Mouse (Mus musculus) forebrain, postnatal 0 days (tissue): Measurements from ENCODE around the gene Prdx2. TPM values are rescaled to one million over a fixed set of nuclear protein-coding genes. Genes with fewer than 3 reads are reported as not detected.

Source experiments
- ATAC-seq: fragments of 200-750 bp; cut with Nextera tagmentation; 2 replicates; pipeline ENCODE4 v1.8.0; 2017; ENCODE audit warnings: mild to moderate bottlenecking, moderate library complexity
- DNase-seq: peaks from one replicate; pipeline ENCODE4 v3.0.0-alpha.2; 2015
- H3K27ac ChIP-seq: fragments of 300-500 bp; sonication (generic); 2 replicates; pipeline ENCODE4 v1.5.1; 2014; ENCODE audit warnings: low read depth, mild to moderate bottlenecking, antibody characterized with exemption, low read length, moderate library complexity, mixed read lengths
- H3K27me3 ChIP-seq: fragments of 300-500 bp; sonication (generic); 2 replicates; pipeline ENCODE4 v1.6.1; 2014; ENCODE audit warnings: mild to moderate bottlenecking, low read length, mixed read lengths; ENCODE audit not compliant: insufficient read depth
- H3K36me3 ChIP-seq: fragments of 300-500 bp; sonication (generic); 2 replicates; pipeline ENCODE4 v1.6.1; 2014; ENCODE audit warnings: mild to moderate bottlenecking, moderate library complexity; ENCODE audit not compliant: insufficient read depth
- H3K4me1 ChIP-seq: fragments of 300-500 bp; sonication (generic); 2 replicates; pipeline ENCODE4 v1.6.1; 2014; ENCODE audit warnings: antibody characterized with exemption; ENCODE audit not compliant: insufficient read depth
- H3K4me2 ChIP-seq: fragments of 300-500 bp; sonication (generic); 2 replicates; pipeline ENCODE4 v1.6.1; 2014; ENCODE audit warnings: low read depth, mild to moderate bottlenecking, moderate library complexity
- H3K4me3 ChIP-seq: fragments of 300-500 bp; sonication (generic); 2 replicates; pipeline ENCODE4 v1.5.1; 2014; ENCODE audit warnings: low read depth, low read length, mixed read lengths
- H3K9ac ChIP-seq: fragments of 300-500 bp; sonication (generic); 2 replicates; pipeline ENCODE4 v1.6.1; 2014; ENCODE audit warnings: mild to moderate bottlenecking
- H3K9me3 ChIP-seq: fragments of 300-500 bp; sonication (generic); 2 replicates; pipeline ENCODE4 v1.6.1; 2016; ENCODE audit warnings: low read length
- CTCF ChIP-seq: sonication (generic); IDR thresholded peaks from 2 replicates; pipeline ENCODE4 v1.5.1; 2016; ENCODE audit warnings: antibody characterized with exemption, control low read depth, low read depth
- WGBS: fragments of 180-500 bp; shearing (Covaris S2); extraction: QIAGEN DNeasy Blood & Tissue Kit; methylation state at CpG from one replicate; pipeline ENCODE4 v1.1.7; 2014; 5-methylcytosine and 5-hydroxymethylcytosine counted together
- polyA plus RNA-seq: library from polyadenylated mRNA; unstranded; fragments of >200 nt; fragmentation: Nextera tagmentation; extraction: Ambion mirVana; gene quantifications from 2 replicates; pipeline ENCODE4 v1.2.1, GENCODE M21; 2015
- total RNA-seq: library from RNA; depleted of rRNA; stranded (reverse); fragments of >200 nt; gene quantifications from 2 replicates; pipeline ENCODE4 v1.2.3, GENCODE M21; 2014

Gene Prdx2
- total and polyA plus RNA-seq, 2 experiments from 2014 or later: 814 to 974 TPM

DNA sequence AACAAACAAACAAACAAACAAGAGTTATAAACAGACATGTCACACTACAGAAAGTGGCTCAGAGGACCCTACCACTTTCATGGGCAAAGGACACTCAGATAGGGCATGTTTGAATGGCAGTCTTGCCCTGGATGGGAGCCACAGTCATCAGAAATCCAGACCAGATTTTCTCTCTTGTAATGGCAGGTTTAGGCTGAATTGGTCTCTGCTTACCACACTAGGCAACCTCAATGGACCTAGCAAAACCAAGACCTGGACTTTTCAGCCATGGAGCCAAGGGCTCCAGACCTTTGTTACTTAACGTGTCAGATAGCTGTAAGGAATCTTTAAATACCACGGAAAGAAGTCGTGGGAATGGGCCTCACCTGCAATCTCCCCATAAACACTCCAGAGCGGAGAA lies 25.7 kb upstream of the Prdx2 start:
- Histone ChIP-seq H3K9me3 (no peaks in the 10 kb centered on the region), H3K27me3 (peaks cover 5% of the 10 kb centered on the region; the same call in 1 of the 2 replicates), H3K4me3 (no peak overlapping the region; the same call in 1 of the 2 replicates), H3K4me2 (no peak overlapping the region), H3K27ac (no peak overlapping the region), H3K4me1 (0 out of 2 replicates have a peak, but pooled peaks cover 9% of the 10 kb centered on the region), H3K9ac (0 out of 2 replicates have a peak overlapping the region, but pooled peaks have one; percentile 40), H3K36me3 (no peaks in the 10 kb centered on the region)
- WGBS: 16% methylated on average over 4 of the region's 4 CpGs
- no peak for TF ChIP-seq CTCF
- DNase-seq: no peak
- no peak for ATAC-seq

DNA sequence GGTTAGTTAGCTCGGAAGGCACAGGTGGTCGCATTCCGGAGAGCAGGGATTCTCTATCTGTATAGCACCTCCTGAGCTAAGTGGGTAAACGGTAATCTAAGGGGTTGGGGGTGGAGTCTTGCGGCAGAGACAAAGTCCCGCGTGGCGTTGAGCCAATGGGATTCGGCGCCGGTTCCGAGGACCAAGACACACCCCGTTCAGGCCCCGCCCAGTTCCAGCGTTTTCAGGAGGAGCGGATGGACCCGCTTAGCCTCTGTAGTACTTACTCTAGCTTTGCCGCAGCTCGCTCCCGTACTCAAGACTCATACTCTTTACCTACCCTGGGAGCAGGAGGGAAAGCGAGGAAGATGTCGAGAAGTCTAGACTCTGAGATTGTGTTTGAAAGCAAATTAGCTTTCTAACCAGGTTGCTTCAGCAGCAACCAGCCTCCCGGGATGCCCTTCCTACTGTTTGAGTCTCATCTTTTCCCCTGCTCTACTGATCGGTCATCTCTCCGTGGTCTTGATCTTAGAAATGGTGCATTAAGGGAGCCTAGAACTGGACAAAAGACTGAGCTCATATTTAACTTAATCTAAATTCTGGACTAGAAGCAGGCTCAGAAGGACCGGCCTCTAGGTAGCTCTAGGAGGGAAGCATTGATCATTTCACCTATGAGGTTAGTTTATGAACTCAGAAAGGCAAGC lies 24.8 kb upstream of the Prdx2 start:
- H3K9ac ChIP-seq: peak overlapping the region; percentile 80
- peaks cover 5% of the 10 kb centered on the region; the same call in 1 of the 2 replicates for H3K27me3 ChIP-seq
- no peaks in the 10 kb centered on the region for H3K36me3 ChIP-seq
- H3K4me1 ChIP-seq: 0 out of 2 replicates have a peak, but pooled peaks cover 9% of the 10 kb centered on the region
- no peak overlapping the region for H3K27ac ChIP-seq
- peak overlapping the region; percentile 77 for H3K4me3 ChIP-seq
- H3K4me2 ChIP-seq: peak overlapping the region; percentile 69
- no peaks in the 10 kb centered on the region for H3K9me3 ChIP-seq
- ATAC-seq (peak; percentile 17), DNase-seq (peak; percentile 76)
- no peak for TF ChIP-seq CTCF
- 3% methylated on average over 26 of the region's 26 CpGs for WGBS

DNA sequence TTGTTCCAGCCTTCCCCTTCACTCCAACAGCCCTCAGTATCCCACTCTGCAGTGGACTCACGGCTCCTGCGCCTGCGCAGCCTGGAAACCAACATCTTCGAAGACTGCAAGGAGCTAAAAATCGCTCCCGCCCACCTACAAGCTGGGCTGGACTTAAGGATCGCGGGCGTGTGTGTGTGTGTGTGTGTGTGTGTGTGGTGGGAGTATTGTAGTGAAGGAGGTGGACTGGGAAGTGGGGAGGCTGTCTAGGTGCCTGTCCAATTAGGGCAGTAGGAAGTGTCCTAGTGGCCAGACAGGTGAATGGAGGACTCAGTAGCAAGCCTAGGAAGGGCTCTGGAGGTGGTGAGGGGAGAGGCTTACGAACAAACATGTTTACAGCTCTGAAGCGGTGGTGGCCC lies 24.2 kb upstream of the Prdx2 start:
- Histone ChIP-seq H3K27me3 (peaks cover 11% of the 10 kb centered on the region; the same call in 1 of the 2 replicates), H3K4me3 (peak overlapping the region; percentile 77), H3K27ac (peak overlapping the region; percentile 84; the same call in 1 of the 2 replicates), H3K4me1 (0 out of 2 replicates have a peak, but pooled peaks cover 9% of the 10 kb centered on the region), H3K4me2 (peak overlapping the region; percentile 69), H3K36me3 (no peaks in the 10 kb centered on the region), H3K9me3 (no peaks in the 10 kb centered on the region), H3K9ac (peak overlapping the region; percentile 80)
- peak; percentile 80 for DNase-seq
- no peak for TF ChIP-seq CTCF
- WGBS: 0% methylated on average over 11 of the region's 11 CpGs
- ATAC-seq: peak; percentile 54

DNA sequence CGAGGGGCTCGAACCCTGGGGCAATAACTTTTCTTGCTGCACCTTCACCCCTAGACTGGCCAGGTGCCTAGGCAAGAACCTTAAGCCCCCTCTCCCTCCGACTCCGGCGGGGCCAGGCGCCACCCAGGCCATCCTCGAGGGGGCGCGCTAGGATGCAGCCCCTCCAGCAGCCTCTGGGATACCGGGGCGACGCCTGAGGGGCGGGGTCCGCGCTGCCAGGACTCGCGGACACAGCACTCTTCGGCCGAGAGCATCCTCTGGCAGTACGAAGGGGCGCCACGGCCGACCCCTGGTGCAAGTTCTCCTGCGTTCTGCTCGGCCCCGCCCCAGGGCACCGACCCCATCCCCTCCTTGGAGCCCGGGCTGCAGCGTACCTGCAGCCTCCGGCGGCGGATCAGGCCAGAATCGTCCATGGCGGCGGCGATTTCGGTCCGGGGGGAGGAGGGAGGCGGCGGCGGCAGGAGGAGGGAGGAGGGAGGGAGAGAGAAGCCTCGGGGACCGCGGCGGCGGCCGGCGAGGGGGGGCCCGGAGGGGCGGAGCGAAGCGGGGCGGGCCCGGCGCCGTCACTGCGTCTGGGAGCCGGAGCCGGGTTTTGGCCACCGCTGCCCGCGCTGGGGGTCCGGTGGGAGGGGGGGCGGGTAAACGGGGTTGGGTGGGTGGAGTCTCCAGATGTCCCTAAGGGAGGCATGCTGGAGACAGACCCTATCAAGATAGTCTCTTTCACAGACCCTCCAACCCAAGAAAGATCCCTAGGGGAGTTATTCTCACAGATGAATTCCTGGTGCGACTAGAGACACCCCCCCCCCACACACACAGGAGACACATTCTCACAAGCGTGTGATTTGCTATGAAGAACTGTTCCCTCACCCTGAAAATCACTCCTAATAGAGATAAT lies 23.5 kb upstream of the Prdx2 start:
- H3K27ac ChIP-seq: peak overlapping the region; percentile 84
- H3K36me3 ChIP-seq: no peaks in the 10 kb centered on the region
- DNase-seq (peak; percentile 78), ATAC-seq (peak; percentile 81)
- 1% methylated on average over 36 of the region's 67 CpGs for WGBS
- H3K4me2 ChIP-seq: peak overlapping the region; percentile 69
- peak overlapping the region; percentile 80 for H3K9ac ChIP-seq
- TF ChIP-seq CTCF: peak; percentile 75
- H3K4me1 ChIP-seq: 0 out of 2 replicates have a peak, but pooled peaks cover 9% of the 10 kb centered on the region
- peaks cover 14% of the 10 kb centered on the region; the same call in 1 of the 2 replicates for H3K27me3 ChIP-seq
- no peaks in the 10 kb centered on the region for H3K9me3 ChIP-seq
- peak overlapping the region; percentile 77 for H3K4me3 ChIP-seq

DNA sequence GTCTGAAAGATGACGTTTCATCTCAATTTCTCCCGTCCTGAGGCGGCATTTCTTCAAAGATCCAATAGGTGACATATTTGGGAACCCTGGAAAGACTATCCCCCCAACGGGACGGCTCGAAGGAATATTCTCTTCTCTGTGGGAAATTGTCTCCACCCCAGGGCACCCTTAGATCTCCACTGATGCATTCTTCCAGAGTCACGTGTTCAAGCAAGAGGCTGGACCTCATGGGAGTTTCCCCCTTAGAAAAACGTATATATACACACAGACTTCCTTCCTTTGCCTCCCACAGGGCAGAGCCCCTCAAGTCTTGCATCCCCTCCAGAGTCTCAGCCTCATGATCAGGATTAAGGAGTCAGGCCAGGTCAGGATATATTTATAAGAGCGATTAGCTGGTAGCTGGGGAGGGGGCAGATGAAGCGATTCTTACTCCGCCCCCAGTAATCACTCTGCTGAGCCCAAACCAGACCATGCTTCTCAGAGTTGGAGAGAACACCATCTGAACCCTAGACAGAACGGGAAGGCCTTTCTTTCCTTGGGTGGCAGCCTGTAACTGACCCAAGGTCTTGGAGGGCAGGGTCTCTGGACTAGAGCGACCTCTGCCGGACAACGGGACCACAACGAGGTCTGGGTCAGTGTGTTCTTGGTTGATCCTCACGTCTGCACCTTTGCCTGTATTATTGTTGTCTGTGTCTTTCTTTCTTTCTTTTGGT lies 22.7 kb upstream of the Prdx2 start, which contains the start of gene Rtbdn:
TSS of gene Rtbdn (plus strand) at position 464 of the 713 bp plus-strand sequence.
- H3K4me3 ChIP-seq: peak within 1 kb of the TSS; percentile 77
- peak within 1 kb of the TSS; percentile 69 for H3K4me2 ChIP-seq
- no peaks in the 10 kb centered on the region for H3K9me3 ChIP-seq
- 0 out of 2 replicates have a peak, but pooled peaks cover 9% of the 10 kb centered on the region for H3K4me1 ChIP-seq
- ATAC-seq: peak; percentile 38
- peaks cover 14% of the 10 kb centered on the region; the same call in 1 of the 2 replicates for H3K27me3 ChIP-seq
- H3K36me3 ChIP-seq: no peaks in the 10 kb centered on the region
- peak; percentile 65 for DNase-seq
- WGBS: 8% methylated on average over 17 of the region's 17 CpGs
- peak within 1 kb of the TSS; percentile 84 for H3K27ac ChIP-seq
- peak within 1 kb of the TSS; percentile 80 for H3K9ac ChIP-seq
- peak; percentile 50 for TF ChIP-seq CTCF

DNA sequence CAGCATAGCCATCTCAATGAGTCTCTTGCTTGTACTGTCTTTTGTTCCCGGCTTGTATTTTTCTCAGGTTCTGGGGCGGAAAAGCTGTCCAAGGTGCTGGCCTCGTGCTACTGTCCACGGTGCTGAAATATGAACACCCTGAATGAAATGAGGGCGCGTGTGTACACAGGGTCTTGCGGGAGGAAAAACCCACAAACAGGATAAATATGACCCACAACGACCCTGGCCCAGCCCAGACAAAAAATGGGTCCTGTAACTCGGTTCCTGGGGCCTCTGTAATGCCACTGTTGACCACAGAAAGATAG lies 22.2 kb upstream of the Prdx2 start:
- peak overlapping the region; percentile 69 for H3K4me2 ChIP-seq
- no peak overlapping the region for H3K27ac ChIP-seq
- H3K36me3 ChIP-seq: no peaks in the 10 kb centered on the region
- peak overlapping the region; percentile 77 for H3K4me3 ChIP-seq
- no peaks in the 10 kb centered on the region for H3K9me3 ChIP-seq
- WGBS: 14% methylated on average over 9 of the region's 9 CpGs
- H3K4me1 ChIP-seq: 0 out of 2 replicates have a peak, but pooled peaks cover 9% of the 10 kb centered on the region
- TF ChIP-seq CTCF: no peak
- no peak for ATAC-seq
- H3K9ac ChIP-seq: peak overlapping the region; percentile 80; the same call in 1 of the 2 replicates
- H3K27me3 ChIP-seq: peaks cover 14% of the 10 kb centered on the region; the same call in 1 of the 2 replicates
- no peak for DNase-seq
